Mouse (Mus musculus) cerebellum, postnatal 14 days (tissue): ENCODE data around the gene Nufip1.
"Not testable (repeated sequence)": the region's sequence is repeated elsewhere in the genome, so short reads cannot be mapped to it uniquely, and the experiment has no call there.

ENCODE experiments used
- DNase-seq, 2 experiments: peaks; one replicate each; pipeline ENCODE4 v3.0.0; 2021; ENCODE audit warnings: mixed read lengths in 2 of 2

Gene Nufip1

GRCm38 (mm10) chr14:76145868-76146267 lies 35.2 kb downstream of the Nufip1 start:
- no peak for DNase-seq

- DNase-seq = no peak
These were observed 36.4 kb downstream of the Nufip1 start for GRCm38 (mm10) chr14:76147061-76147460.

GRCm38 (mm10) chr14:76148294-76148693 lies 37.6 kb downstream of the Nufip1 start:
- DNase-seq = no peak

DNA sequence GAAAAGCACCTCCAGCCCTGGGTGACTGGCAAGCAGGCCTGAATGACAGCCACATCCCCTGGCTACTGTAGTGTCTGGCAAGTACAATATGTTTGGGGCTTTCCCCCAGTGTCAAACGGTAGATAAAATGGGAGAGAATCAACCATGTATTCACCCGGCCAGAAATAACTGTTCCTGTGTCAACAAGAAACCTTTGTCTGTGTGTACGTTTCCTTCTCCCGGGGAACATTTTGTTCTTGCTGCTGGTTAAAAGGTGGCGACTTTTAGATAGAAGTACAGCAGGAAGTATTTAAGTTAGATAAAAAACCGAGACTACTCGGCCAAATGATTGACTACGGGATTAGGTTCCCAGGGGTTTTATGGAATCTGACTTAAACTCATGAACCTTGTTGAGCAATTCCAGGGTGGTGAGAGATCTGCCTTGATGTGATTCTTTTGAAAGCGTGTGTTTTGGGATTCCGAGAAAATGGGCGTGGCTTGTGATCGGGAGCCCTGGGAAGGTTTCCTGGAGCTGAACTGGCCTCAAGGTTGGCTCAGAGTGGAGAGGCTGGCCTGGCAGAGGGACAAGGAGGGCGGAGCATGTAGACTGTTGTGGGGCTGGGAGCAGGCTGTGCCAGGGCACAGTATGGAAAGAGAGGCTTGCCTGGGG lies 39.0 kb downstream of the Nufip1 start:
- peak; percentile 46 to 63 for DNase-seq

- no peak for DNase-seq
These were observed 39.8 kb downstream of the Nufip1 start for GRCm38 (mm10) chr14:76150499-76150898.

DNA sequence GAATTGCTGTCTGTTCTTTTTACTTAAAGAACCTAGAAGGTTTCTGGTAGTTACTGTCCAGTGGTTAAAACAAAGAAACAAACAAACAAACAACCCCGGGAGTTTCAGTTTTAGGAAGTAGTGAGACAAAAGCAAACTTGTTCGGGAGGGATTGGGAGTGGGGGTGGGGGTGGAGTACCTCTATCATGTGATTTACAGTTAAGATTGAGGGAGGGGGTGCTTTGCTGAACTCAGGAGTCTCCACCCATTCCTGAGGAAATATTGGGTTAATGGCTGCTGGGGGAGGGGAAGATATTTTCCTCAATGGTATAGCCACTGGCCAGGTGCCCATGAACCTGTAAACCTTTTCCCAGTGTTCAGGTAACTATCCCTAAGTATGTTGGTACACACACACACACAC lies 40.3 kb downstream of the Nufip1 start:
- peak; percentile 15 to 21 for DNase-seq

DNA sequence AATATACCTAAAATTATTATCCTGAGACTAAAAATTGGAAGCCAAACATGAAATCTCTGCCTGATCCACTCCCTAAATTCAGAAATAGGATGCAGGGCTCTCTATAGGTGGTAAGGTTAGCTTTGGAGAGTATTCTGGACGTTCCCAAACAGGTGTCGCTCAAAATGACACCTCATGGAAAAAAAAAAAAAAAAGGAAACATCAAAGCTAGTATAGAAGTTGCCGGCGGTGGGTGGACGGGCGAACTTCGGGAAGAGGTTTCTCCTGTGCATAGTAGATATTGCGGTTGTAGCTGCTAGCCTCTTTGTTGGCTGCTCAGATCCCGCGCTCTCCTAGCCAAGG lies 41.1 kb downstream of the Nufip1 start:
- no peak for DNase-seq

DNA sequence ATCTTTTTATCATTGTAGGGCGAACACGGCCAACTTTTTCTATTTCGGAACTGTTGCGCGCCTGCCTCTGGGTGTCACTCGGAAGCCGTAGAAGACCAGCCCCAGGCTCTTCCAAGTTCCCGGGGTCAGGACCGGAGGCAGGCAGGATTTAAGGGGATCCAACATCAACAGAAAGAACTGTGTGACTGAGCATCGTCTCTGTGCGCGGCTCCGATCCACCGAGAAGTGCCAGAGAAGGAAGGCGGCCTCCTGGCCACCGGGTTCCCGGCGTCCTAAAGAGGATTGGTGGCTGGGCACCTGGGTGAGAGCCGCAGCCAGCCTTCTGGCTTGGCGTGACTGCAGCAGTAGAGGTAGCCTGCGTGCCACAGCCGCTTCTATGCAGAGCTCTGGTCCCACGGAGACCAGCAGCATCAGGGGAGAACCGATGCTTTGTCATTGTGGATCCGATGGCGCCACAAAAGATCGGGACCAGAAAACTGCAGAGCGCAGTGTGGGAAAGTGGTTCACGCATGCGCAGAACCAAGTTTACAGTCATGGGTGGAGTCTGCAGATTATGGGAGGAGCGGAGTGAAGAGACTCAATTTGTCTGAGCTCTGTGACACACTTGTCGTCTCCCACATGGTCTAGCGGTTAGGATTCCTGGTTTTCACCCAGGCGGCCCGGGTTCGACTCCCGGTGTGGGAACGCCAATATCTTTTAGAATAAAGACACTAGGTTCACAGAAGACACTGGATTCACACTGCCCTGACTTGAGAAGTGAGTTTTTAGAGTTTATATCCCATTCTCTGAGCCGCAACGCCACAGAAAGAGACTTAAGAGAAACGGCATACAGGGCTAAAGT lies 41.7 kb downstream of the Nufip1 start:
- DNase-seq = peak; percentile 97 to 98

- DNase-seq = peak in 1 of 2 experiments; percentile 15
These were observed 42.4 kb downstream of the Nufip1 start for GRCm38 (mm10) chr14:76153003-76153675.

- no peak for DNase-seq
These were observed 43.1 kb downstream of the Nufip1 start for GRCm38 (mm10) chr14:76153828-76154227.

DNA sequence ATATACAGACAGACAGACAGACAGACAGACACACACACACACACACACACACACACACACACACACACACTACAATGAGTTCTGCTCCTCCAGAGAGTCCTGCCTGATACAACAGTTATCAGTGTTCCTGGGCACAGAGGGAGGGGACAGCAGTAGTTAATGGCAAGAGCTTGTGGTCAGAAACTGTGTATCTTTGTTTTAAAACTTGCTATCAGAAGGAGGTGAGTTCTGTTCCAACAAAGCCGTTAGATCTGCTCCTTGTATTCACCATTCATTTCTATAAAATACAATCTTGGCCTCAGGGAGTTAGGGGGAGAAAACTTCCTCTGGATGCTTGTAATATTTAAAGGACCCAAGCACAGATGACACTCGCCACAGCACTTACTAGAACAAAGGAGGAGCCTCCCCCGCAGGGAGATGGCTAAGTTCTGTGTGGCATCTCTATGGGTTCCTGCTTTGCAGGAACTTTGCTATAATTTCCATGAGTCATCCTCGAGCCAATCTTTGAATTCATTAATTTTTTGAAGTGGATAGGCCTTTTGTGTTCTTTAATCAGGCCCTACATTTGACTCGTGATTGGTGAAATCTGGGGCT lies 47.6 kb downstream of the Nufip1 start:
- DNase-seq = no peak

DNA sequence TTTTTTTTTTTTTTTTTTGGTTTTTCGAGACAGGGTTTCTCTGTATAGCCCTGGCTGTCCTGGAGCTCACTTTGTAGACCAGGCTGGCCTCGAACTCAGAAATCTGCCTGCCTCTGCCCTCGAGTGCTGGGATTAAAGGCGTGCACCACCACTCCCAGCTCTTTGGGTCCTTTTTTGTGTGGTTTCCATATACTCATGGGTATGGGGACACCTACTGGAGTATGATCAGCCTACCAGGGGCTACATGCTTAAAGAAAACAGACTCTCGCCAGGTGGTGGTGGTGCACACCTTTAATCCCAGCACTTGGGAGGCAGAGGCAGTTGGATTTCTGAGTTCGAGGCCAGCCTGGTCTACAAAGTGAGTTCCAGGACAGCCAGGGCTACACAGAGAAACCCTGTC lies 49.9 kb downstream of the Nufip1 start:
- not testable (repeated sequence) for DNase-seq

DNA sequence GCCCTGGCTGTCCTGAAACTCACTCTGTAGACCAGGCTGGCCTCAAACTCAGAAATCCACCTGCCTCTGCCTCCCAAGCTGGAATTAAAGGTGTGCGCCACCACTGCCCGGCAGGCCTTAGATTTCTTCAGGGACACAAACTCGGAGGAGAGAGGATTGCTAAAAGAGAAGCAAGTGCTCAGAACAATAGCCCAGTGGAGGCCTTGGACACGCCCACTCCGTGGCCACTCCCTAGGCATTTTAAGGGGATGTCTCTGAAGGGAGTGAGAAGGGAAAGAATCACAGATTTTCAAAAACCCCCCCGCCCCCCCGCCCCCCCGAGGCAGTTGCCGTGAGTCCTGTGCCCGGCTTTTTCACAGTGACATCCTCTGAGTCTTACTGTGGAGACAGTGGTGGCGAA lies 53.5 kb downstream of the Nufip1 start:
- no peak for DNase-seq

DNA sequence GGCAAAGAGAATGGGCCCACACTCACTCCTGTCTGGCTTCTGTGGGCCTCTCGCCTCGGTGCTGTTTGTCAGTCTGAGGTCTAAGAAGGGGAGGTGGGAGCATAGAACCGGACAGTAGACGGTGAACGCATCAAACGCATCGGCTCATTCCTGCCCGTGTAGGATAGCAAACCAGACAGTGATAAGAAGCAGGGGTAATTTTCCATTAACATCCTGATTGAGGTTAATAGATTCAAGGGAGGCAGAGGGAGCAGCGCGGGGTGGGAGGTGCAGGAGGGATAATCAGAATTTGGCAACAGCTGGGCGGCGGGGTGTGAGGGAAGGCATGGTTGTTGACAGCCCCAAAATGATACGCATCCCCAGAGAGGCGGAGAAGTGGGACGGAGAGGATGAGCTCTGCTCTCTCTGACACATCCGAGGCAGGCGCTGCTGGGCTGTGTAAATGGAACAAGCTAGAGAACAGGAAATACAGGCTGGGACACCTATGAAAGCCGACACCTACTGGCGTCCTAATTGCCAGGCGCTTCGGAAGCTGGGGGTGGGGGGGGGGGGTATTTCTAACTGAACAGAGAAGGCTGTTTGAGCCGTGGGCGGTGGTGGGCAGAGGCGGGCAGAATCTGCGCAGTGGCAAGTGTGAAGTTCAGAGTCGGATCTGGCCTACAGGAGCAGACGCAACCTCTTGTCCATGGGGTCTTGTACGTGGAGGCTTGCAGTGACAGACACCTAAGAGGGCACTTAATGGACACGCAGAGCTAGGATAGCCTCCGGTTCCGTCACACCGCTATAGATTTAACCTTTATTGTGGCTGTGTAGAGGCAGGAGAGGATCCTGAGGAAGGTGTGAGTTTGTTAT lies 54.4 kb downstream of the Nufip1 start:
- DNase-seq = peak in 1 of 2 experiments; percentile 20

DNA sequence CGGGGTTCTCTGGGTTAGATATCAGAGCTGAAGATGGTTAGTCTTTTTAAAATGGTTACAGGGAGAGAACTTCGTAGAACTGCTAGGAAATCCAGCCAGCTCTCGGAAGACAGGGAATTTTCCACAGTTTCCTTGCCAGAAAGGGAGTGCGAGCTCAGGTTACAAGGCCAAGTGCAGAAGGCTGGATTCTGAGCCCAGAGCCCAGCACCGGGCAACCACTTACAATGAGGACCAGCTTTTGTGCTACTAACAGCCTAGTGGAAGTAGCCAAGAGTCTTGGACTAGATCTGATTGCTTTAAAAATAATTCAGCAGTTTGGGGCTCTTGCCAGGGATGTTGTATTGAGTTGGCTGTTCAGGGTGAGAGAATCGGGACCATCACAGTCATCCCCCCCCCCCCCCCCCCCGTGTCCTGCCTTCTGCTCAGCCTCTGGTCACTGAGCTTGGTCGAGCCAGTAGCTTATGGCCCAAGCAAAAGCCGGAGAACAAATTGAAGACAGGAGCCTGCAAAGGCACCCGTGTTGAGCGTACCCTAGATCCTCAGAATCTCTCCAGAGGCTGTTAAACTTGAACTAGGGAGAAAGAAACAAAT lies 59.3 kb downstream of the Nufip1 start:
- peak; percentile 16 for DNase-seq

DNA sequence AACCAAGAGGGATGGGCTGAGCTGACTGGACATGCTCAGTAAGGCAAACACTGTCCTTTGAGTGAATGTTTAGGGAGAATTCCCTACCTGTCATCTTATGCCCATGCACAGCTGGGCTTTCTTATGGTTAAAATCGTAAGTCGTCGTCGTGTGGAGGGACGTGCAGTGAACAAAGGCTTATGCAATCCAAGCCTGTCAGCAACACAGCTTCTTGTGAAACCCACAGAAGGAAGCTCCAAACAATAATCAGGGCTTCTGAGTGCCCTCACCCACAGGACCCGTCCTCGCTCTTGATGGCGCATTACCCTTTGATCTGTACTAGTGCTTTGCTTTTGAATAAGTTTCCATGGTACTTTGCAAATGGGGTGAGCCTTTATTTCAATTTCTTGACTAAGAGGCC lies 60.6 kb downstream of the Nufip1 start:
- DNase-seq = no peak

DNA sequence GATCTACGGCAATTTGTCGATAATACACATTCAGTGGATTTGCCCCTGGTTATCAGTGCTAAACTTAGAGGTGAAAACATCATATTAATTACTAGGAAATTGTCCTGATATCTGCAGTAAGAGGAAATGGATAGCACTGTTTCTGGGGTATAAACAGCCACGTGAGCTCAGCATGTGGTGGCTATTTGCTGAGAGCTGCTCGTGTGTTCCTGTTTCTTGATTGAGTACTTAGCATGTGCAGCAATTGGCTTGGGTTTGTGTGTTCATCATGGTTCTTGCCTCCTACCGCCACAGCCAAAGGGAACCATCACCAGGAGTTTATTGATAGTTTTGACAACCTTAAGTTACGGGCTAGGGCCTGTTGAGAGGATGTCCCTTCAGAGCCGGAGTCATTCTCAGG lies 63.6 kb downstream of the Nufip1 start:
- no peak for DNase-seq

DNA sequence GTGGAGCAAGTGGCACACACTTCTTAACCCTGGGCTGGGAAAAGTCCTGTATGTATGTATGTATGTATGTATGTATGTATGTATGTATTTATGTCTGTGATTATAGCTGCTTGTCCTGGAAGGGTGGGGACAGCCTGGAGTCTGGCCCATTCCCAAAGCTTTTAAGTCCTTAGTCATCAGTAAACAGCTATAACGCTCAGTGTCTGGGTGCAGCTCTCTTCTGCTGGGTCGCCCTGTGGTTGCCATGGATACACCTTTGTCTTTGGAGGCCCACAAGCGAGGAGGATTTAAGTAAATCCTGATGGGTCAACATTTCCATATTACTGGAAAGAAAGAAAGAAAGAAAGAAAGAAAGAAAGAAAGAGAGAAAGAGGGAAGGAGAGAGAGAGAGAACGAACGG lies 65.1 kb downstream of the Nufip1 start:
- DNase-seq = no peak

DNA sequence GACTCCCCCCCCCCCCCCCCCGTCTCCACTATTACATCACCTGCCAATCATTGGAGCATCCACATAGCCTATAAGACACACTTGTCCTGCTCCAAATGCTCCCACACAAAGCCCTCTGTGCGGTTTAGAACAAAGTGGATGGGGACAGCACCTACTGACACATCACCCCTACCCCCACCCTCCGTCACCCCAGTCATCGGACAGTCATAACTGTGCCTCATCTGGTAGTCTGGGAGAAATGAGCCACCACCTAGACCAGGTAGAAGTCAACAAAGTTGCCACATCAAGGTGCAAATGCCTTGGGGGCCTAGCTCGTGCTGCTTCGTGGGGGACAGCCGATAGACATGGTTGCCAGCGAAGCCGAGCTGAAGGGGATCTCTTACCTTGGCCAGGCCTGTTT lies 66.5 kb downstream of the Nufip1 start:
- DNase-seq = no peak

- no peak for DNase-seq
These were observed 67.8 kb downstream of the Nufip1 start for GRCm38 (mm10) chr14:76178447-76178846.

- no peak for DNase-seq
These were observed 68.7 kb downstream of the Nufip1 start for GRCm38 (mm10) chr14:76179343-76179742.

DNA sequence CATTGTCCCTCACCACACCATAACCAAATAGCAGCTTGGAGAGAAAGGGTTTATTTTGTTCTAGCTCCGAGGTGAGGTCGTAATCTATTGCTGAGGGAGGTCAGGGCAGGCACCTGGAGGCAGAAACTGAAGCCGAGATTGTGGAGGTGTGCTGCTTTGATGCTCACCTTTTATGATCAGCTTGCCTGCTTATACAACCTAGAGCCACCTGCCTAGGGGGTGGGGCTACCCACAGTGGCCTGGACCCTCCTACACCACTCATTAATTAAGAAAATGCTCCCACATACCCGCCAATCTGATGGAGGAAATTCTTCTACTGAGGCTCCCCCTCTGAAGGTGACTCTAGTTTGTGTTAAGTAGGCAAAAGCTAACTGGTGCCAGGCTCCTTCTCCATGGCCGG lies 74.7 kb downstream of the Nufip1 start:
- DNase-seq = no peak
